Mouse (Mus musculus) hindbrain, embryonic 11.5 days (tissue): ENCODE results near the gene Nagk. TPM values are rescaled to one million over a fixed set of nuclear protein-coding genes. Genes with fewer than 3 reads are reported as not detected.
"Not testable (repeated sequence)": the region's sequence is repeated elsewhere in the genome, so short reads cannot be mapped to it uniquely, and the experiment has no call there.

ENCODE experiments used
- ATAC-seq: fragments of 200-750 bp; cut with Nextera tagmentation; 2 replicates; pipeline ENCODE4 v1.8.0; 2017; ENCODE audit warnings: mild to moderate bottlenecking, moderate TSS enrichment, moderate library complexity; ENCODE audit not compliant: low FRiP score
- DNase-seq: peaks from one replicate; pipeline ENCODE4 v3.0.0-alpha.2; 2015; ENCODE audit warnings: low spot score
- H3K27ac ChIP-seq: fragments of 300-500 bp; sonication (generic); 2 replicates; pipeline ENCODE4 v1.5.1; 2014; ENCODE audit warnings: mild to moderate bottlenecking, low read depth, low read length
- H3K27me3 ChIP-seq: fragments of 300-500 bp; sonication (generic); 2 replicates; pipeline ENCODE4 v1.6.1; 2014; ENCODE audit warnings: mild to moderate bottlenecking, low read length, moderate library complexity, mixed read lengths; ENCODE audit not compliant: control insufficient read depth, insufficient read depth
- H3K36me3 ChIP-seq: fragments of 300-500 bp; sonication (generic); 2 replicates; pipeline ENCODE4 v1.6.1; 2014; ENCODE audit warnings: mild to moderate bottlenecking, low read length, moderate library complexity, mixed read lengths; ENCODE audit not compliant: control insufficient read depth, insufficient read depth
- H3K4me1 ChIP-seq: fragments of 300-500 bp; sonication (generic); replicated peaks from 2 replicates; pipeline ENCODE4 v1.6.1; 2014; ENCODE audit warnings: low read length, mixed read lengths; ENCODE audit not compliant: control insufficient read depth, insufficient read depth
- H3K4me2 ChIP-seq: fragments of 300-500 bp; sonication (generic); replicated peaks from 2 replicates; pipeline ENCODE4 v1.6.1; 2014; ENCODE audit warnings: mild to moderate bottlenecking, low read depth, low read length
- H3K4me3 ChIP-seq: fragments of 300-500 bp; sonication (generic); 2 replicates; pipeline ENCODE4 v1.5.1; 2014; ENCODE audit warnings: low read depth, low read length
- H3K9ac ChIP-seq: fragments of 300-500 bp; sonication (generic); 2 replicates; pipeline ENCODE4 v1.6.1; 2014; ENCODE audit warnings: low read depth, low read length
- H3K9me3 ChIP-seq: fragments of 300-500 bp; sonication (generic); 2 replicates; pipeline ENCODE4 v1.6.1; 2016; ENCODE audit warnings: low read length; ENCODE audit not compliant: control insufficient read depth
- WGBS: fragments of 180-500 bp; shearing (Covaris S2); extraction: QIAGEN DNeasy Blood & Tissue Kit; methylation state at CpG from one replicate; pipeline ENCODE4 v1.1.7; 2014; 5-methylcytosine and 5-hydroxymethylcytosine counted together
- polyA plus RNA-seq: library from polyadenylated mRNA; unstranded; fragments of >200 nt; fragmentation: Nextera tagmentation; extraction: Ambion mirVana; gene quantifications from 2 replicates; pipeline ENCODE4 v1.2.1, GENCODE M21; 2014

Gene Nagk
- polyA plus RNA-seq, 1 experiment from 2014 or later: 42.6 TPM

GRCm38 (mm10) chr6:83820727-83821515, 26.1 kb downstream of the Nagk start:
- DNase-seq (no peak), ATAC-seq (no peak)
- H3K4me1 ChIP-seq: no peaks in the 10 kb centered on the region
- 88% methylated on average over 2 of the region's 2 CpGs for WGBS
- no peaks in the 10 kb centered on the region for H3K27me3 ChIP-seq
- no peak overlapping the region for H3K9ac ChIP-seq
- H3K4me2 ChIP-seq: no peak overlapping the region
- H3K9me3 ChIP-seq: no peaks in the 10 kb centered on the region
- no peak overlapping the region for H3K4me3 ChIP-seq
- no peak overlapping the region for H3K27ac ChIP-seq
- H3K36me3 ChIP-seq: no peaks in the 10 kb centered on the region

- Histone ChIP-seq H3K4me1 (no peaks in the 10 kb centered on the region), H3K4me2 (no peak overlapping the region), H3K9ac (no peak overlapping the region), H3K4me3 (no peak overlapping the region), H3K27ac (no peak overlapping the region), H3K9me3 (no peaks in the 10 kb centered on the region), H3K36me3 (no peaks in the 10 kb centered on the region), H3K27me3 (no peaks in the 10 kb centered on the region)
- no peak for DNase-seq
- WGBS: 86% methylated on average over 2 of the region's 2 CpGs
- ATAC-seq: no peak
These were observed 27.1 kb downstream of the Nagk start for GRCm38 (mm10) chr6:83821856-83822255.

- Histone ChIP-seq H3K27ac (peak overlapping the region; percentile 73), H3K36me3 (no peaks in the 10 kb centered on the region), H3K4me1 (no peaks in the 10 kb centered on the region), H3K9ac (peak overlapping the region; percentile 78), H3K27me3 (no peaks in the 10 kb centered on the region), H3K4me2 (peak overlapping the region; percentile 75), H3K9me3 (no peaks in the 10 kb centered on the region), H3K4me3 (peak overlapping the region; percentile 70)
- ATAC-seq: no peak; the same call in 1 of the 2 replicates
- 2% methylated on average over 32 of the region's 35 CpGs for WGBS
- no peak for DNase-seq
These were observed 36.3 kb downstream of the Nagk start for GRCm38 (mm10) chr6:83830941-83831605.

GRCm38 (mm10) chr6:83831606-83832123, 36.9 kb downstream of the Nagk start, which contains the start of gene Paip2b:
Paip2b (minus strand) TSS chr6:83831741.
- Histone ChIP-seq H3K4me3 (peak within 1 kb of the TSS; percentile 70), H3K4me1 (no peaks in the 10 kb centered on the region), H3K27ac (peak within 1 kb of the TSS; percentile 73), H3K9me3 (no peaks in the 10 kb centered on the region), H3K9ac (peak within 1 kb of the TSS; percentile 78), H3K36me3 (no peaks in the 10 kb centered on the region), H3K4me2 (peak within 1 kb of the TSS; percentile 75), H3K27me3 (no peaks in the 10 kb centered on the region)
- DNase-seq: peak; percentile 98
- WGBS: under 1% methylated on average over 32 of the region's 37 CpGs
- peak; percentile 99 for ATAC-seq

GRCm38 (mm10) chr6:83832393-83832792, 37.6 kb downstream of the Nagk start:
- H3K27ac ChIP-seq, ATAC-seq, H3K36me3 ChIP-seq, H3K9ac ChIP-seq, H3K9me3 ChIP-seq, DNase-seq, H3K27me3 ChIP-seq, H3K4me1 ChIP-seq: not testable (repeated sequence)
- Histone ChIP-seq H3K4me3 (0 out of 2 replicates have a peak overlapping the region, but pooled peaks have one; percentile 8), H3K4me2 (0 out of 2 replicates have a peak overlapping the region, but pooled peaks have one; percentile 9)
- WGBS: 65% methylated on average over 1 of the region's 1 CpGs

- no peaks in the 10 kb centered on the region for H3K4me1 ChIP-seq
- H3K36me3 ChIP-seq: no peaks in the 10 kb centered on the region
- H3K4me2 ChIP-seq: no peak overlapping the region
- no peak overlapping the region for H3K27ac ChIP-seq
- DNase-seq: no peak
- H3K4me3 ChIP-seq: no peak overlapping the region
- H3K9ac ChIP-seq: no peak overlapping the region
- ATAC-seq: no peak
- H3K9me3 ChIP-seq: no peaks in the 10 kb centered on the region
- WGBS: 86% methylated on average over 2 of the region's 2 CpGs
- H3K27me3 ChIP-seq: no peaks in the 10 kb centered on the region
These were observed 42.0 kb downstream of the Nagk start for GRCm38 (mm10) chr6:83836826-83837225.

- WGBS: 96% methylated on average over 2 of the region's 2 CpGs
- H3K9ac ChIP-seq: no peak overlapping the region
- H3K4me1 ChIP-seq: no peaks in the 10 kb centered on the region
- no peak overlapping the region for H3K4me2 ChIP-seq
- no peaks in the 10 kb centered on the region for H3K36me3 ChIP-seq
- no peaks in the 10 kb centered on the region for H3K9me3 ChIP-seq
- no peak overlapping the region for H3K27ac ChIP-seq
- no peak for ATAC-seq
- no peak overlapping the region for H3K4me3 ChIP-seq
- no peaks in the 10 kb centered on the region for H3K27me3 ChIP-seq
- DNase-seq: no peak
These were observed 43.3 kb downstream of the Nagk start for GRCm38 (mm10) chr6:83838046-83838445.

GRCm38 (mm10) chr6:83840086-83840485, 45.3 kb downstream of the Nagk start:
- Histone ChIP-seq H3K9ac (no peak overlapping the region), H3K36me3 (no peaks in the 10 kb centered on the region), H3K27me3 (no peaks in the 10 kb centered on the region), H3K9me3 (no peaks in the 10 kb centered on the region), H3K27ac (no peak overlapping the region), H3K4me2 (no peak overlapping the region), H3K4me3 (no peak overlapping the region), H3K4me1 (no peaks in the 10 kb centered on the region)
- 91% methylated on average over 6 of the region's 6 CpGs for WGBS
- ATAC-seq (no peak), DNase-seq (no peak)
